Mouse (Mus musculus) intestine, embryonic 15.5 days (tissue): ENCODE data around the gene Gm48552. TPM values are rescaled to one million over a fixed set of nuclear protein-coding genes. Genes with fewer than 3 reads are reported as not detected.

Source experiments
- ATAC-seq: fragments of 200-750 bp; cut with Nextera tagmentation; 2 replicates; pipeline ENCODE4 v1.8.0; 2017; ENCODE audit warnings: moderate TSS enrichment, moderate library complexity
- H3K27ac ChIP-seq: fragments of 300-500 bp; sonication (generic); 2 replicates; pipeline ENCODE4 v1.5.1; 2015; ENCODE audit warnings: mild to moderate bottlenecking, inconsistent platforms
- H3K27me3 ChIP-seq: fragments of 300-500 bp; sonication (generic); replicated peaks from 2 replicates; pipeline ENCODE4 v1.6.1; 2015; ENCODE audit warnings: inconsistent platforms
- H3K36me3 ChIP-seq: fragments of 300-500 bp; sonication (generic); 2 replicates; pipeline ENCODE4 v1.6.1; 2015; ENCODE audit warnings: inconsistent platforms
- H3K4me1 ChIP-seq: fragments of 300-500 bp; sonication (generic); replicated peaks from 2 replicates; pipeline ENCODE4 v1.6.1; 2015; ENCODE audit warnings: inconsistent platforms
- H3K4me2 ChIP-seq: fragments of 300-500 bp; sonication (generic); replicated peaks from 2 replicates; pipeline ENCODE4 v1.6.1; 2015; ENCODE audit warnings: mild to moderate bottlenecking, inconsistent platforms
- H3K4me3 ChIP-seq: fragments of 300-500 bp; sonication (generic); replicated peaks from 2 replicates; pipeline ENCODE4 v1.5.1; 2015; ENCODE audit warnings: inconsistent platforms
- H3K9ac ChIP-seq: fragments of 300-500 bp; sonication (generic); 2 replicates; pipeline ENCODE4 v1.6.1; 2015; ENCODE audit warnings: inconsistent platforms
- H3K9me3 ChIP-seq: fragments of 300-500 bp; sonication (generic); 2 replicates; pipeline ENCODE4 v1.6.1; 2016; ENCODE audit warnings: inconsistent platforms
- WGBS: fragments of 180-500 bp; shearing (Covaris S2); methylation state at CpG from one replicate; pipeline ENCODE4 v1.1.7; 2015; 5-methylcytosine and 5-hydroxymethylcytosine counted together
- polyA plus RNA-seq: library from polyadenylated mRNA; unstranded; fragments of >200 nt; fragmentation: Nextera tagmentation; extraction: Ambion mirVana; gene quantifications from 2 replicates; pipeline ENCODE4 v1.2.1, GENCODE M21; 2015

The Gm48552 gene
- polyA plus RNA-seq, 1 experiment from 2014 or later = 1.4 TPM

DNA sequence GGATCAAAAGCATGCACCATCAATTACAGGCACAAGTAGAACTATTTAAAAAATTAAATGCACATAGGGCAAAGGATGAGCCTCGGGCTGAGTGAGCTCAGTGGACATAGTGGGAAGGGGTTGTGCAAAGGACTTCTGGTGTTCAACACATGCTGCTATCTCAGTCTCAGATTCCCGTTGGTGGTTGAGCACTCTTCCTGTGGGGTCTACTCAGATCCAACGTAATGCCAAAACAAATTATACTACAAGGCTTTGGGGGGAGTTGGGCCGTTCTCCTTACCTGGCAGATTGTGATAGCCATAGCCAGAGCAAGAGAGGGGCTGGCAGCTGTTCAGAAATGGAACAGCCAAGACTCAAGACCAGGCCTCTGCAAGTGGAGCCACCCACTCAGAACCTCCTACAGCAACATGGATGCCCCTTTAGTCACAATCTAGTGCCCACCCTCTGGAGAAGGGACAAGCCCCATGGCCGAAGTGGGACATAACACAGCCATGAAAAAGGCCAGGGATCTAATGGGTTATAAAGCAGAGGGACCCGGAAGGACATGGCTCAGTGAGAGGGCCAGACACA, 8.9 kb upstream of the Gm48552 start:
- H3K27me3 ChIP-seq = no peaks in the 10 kb centered on the region
- H3K4me1 ChIP-seq = peaks cover 19% of the 10 kb centered on the region
- WGBS = 86% methylated on average over 6 of the region's 6 CpGs
- H3K36me3 ChIP-seq = 0 out of 2 replicates have a peak, but pooled peaks cover 5% of the 10 kb centered on the region
- H3K4me2 ChIP-seq = no peak overlapping the region
- no peak for ATAC-seq
- H3K4me3 ChIP-seq = no peak overlapping the region
- H3K9ac ChIP-seq = no peak overlapping the region
- no peak overlapping the region for H3K27ac ChIP-seq
- no peaks in the 10 kb centered on the region for H3K9me3 ChIP-seq

- Histone ChIP-seq H3K9ac (no peak overlapping the region), H3K4me2 (no peak overlapping the region), H3K9me3 (no peaks in the 10 kb centered on the region), H3K27ac (peak overlapping the region; percentile 18; the same call in 1 of the 2 replicates), H3K4me1 (peaks cover 20% of the 10 kb centered on the region), H3K27me3 (no peaks in the 10 kb centered on the region), H3K4me3 (no peak overlapping the region), H3K36me3 (peaks cover 11% of the 10 kb centered on the region)
- peak; percentile 5; the same call in 1 of the 2 replicates for ATAC-seq
- WGBS = 54% methylated on average over 5 of the region's 5 CpGs
Observed at GRCm38 (mm10) chr10:81382039-81382438, 6.8 kb upstream of the Gm48552 start.

- WGBS = 8% methylated on average over 54 of the region's 54 CpGs
- Histone ChIP-seq H3K36me3 (peaks cover 24% of the 10 kb centered on the region), H3K27ac (peak within 1 kb of the TSS; percentile 69), H3K9ac (peak within 1 kb of the TSS; percentile 69), H3K27me3 (no peaks in the 10 kb centered on the region), H3K4me2 (peak within 1 kb of the TSS; percentile 84), H3K9me3 (no peaks in the 10 kb centered on the region), H3K4me3 (peak within 1 kb of the TSS; percentile 76), H3K4me1 (peaks cover 13% of the 10 kb centered on the region)
- peak; percentile 92 for ATAC-seq
Observed at GRCm38 (mm10) chr10:81383802-81384604, 4.8 kb upstream of the Gm48552 start, which contains the start of the genes Dohh and Gm48551. TSS of gene Dohh (plus strand) at chr10:81384428. TSS of gene Gm48551 (plus strand) at chr10:81384466.

- Histone ChIP-seq H3K36me3 (peaks cover 24% of the 10 kb centered on the region), H3K4me3 (peak overlapping the region; percentile 76), H3K4me2 (peak overlapping the region; percentile 84), H3K9ac (peak overlapping the region; percentile 69), H3K27me3 (no peaks in the 10 kb centered on the region), H3K4me1 (peaks cover 15% of the 10 kb centered on the region), H3K9me3 (no peaks in the 10 kb centered on the region), H3K27ac (peak overlapping the region; percentile 69)
- peak; percentile 35 for ATAC-seq
- under 1% methylated on average over 19 of the region's 19 CpGs for WGBS
Observed at GRCm38 (mm10) chr10:81384605-81384982, 4.2 kb upstream of the Gm48552 start.

DNA sequence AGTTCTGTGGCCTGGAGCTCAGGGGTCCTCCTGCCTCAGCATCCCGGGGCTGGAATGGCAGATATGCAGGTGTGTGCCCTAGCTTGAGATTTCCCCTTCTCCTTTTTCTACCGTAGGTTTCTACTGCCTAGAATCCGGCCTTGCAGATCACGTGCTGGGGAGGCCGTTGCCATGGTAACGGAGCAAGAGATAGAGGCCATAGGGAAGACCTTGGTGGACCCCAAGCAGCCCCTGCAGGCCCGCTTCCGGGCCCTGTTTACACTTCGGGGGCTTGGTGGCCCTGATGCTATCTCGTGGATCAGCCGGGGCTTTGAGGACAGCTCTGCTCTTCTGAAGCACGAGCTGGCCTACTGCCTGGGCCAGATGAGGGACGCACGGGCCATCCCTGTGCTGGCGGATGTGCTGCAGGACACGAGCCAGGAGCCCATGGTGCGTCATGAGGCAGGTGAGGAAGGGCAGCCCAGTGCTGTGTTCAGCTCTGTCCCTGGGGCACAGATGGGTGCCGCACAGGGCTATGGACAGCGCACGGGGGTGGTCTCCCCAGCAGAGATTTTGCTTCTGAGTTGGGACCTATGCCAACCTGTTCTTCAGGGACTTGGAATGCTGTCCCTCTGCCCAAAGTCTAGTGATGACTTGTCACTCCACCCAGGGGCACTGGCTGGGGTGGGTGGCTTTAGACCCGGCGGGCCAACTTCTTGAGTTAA, 3.0 kb upstream of the Gm48552 start:
- H3K4me2 ChIP-seq = peak overlapping the region; percentile 84
- H3K27ac ChIP-seq = no peak overlapping the region
- peak overlapping the region; percentile 76 for H3K4me3 ChIP-seq
- H3K9me3 ChIP-seq = no peaks in the 10 kb centered on the region
- H3K9ac ChIP-seq = peak overlapping the region; percentile 69; the same call in 1 of the 2 replicates
- no peak for ATAC-seq
- no peaks in the 10 kb centered on the region for H3K27me3 ChIP-seq
- 67% methylated on average over 22 of the region's 22 CpGs for WGBS
- H3K36me3 ChIP-seq = peaks cover 24% of the 10 kb centered on the region
- peaks cover 17% of the 10 kb centered on the region for H3K4me1 ChIP-seq

- 94% methylated on average over 20 of the region's 20 CpGs for WGBS
- ATAC-seq = no peak
Observed at GRCm38 (mm10) chr10:81387716-81388115, 1.1 kb upstream of the Gm48552 start.

DNA sequence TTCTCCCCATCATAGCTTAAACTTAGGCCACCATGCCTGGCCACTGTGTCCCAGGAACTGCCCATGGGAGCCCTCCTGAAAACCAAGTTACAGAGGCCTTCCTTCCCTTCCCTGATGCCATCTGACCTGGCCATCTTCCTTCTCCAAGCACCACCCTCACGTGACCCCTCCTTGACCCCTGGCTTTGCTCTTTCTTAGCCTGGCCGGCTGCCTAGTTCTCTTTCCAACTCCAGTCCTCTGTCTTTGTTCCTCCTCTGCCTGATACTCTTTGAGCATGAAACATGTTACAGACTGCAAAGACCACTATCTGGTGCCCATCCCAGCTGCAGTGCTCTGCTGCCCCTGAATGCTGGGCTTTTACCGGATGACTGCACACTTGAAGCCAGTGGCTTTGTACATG, 568 bp downstream of the Gm48552 start:
- no peaks in the 10 kb centered on the region for H3K27me3 ChIP-seq
- WGBS = 58% methylated on average over 3 of the region's 3 CpGs
- peak overlapping the region; percentile 5; the same call in 1 of the 2 replicates for H3K9ac ChIP-seq
- 0 out of 2 replicates have a peak overlapping the region, but pooled peaks have one; percentile 4 for H3K27ac ChIP-seq
- peaks cover 24% of the 10 kb centered on the region for H3K36me3 ChIP-seq
- no peak overlapping the region for H3K4me2 ChIP-seq
- H3K4me1 ChIP-seq = peaks cover 31% of the 10 kb centered on the region
- H3K9me3 ChIP-seq = no peaks in the 10 kb centered on the region
- no peak for ATAC-seq
- no peak overlapping the region for H3K4me3 ChIP-seq

More at GRCm38 (mm10) chr10:81387716-81388115, 1.1 kb upstream of the Gm48552 start:
- no peaks in the 10 kb centered on the region for H3K9me3 ChIP-seq
- H3K4me3 ChIP-seq = no peak overlapping the region
- H3K36me3 ChIP-seq = peaks cover 24% of the 10 kb centered on the region
- peaks cover 21% of the 10 kb centered on the region for H3K4me1 ChIP-seq
- H3K27ac ChIP-seq = no peak overlapping the region
- no peaks in the 10 kb centered on the region for H3K27me3 ChIP-seq
- no peak overlapping the region for H3K9ac ChIP-seq
- H3K4me2 ChIP-seq = no peak overlapping the region

- H3K9ac ChIP-seq = peak overlapping the region; percentile 5; the same call in 1 of the 2 replicates
- peaks cover 24% of the 10 kb centered on the region for H3K36me3 ChIP-seq
- H3K4me1 ChIP-seq = peaks cover 29% of the 10 kb centered on the region
- no peak for ATAC-seq
- no peak overlapping the region for H3K4me2 ChIP-seq
- 0 out of 2 replicates have a peak overlapping the region, but pooled peaks have one; percentile 4 for H3K27ac ChIP-seq
- H3K4me3 ChIP-seq = no peak overlapping the region
- H3K9me3 ChIP-seq = no peaks in the 10 kb centered on the region
- WGBS = 62% methylated on average over 23 of the region's 23 CpGs
- no peaks in the 10 kb centered on the region for H3K27me3 ChIP-seq
Observed at GRCm38 (mm10) chr10:81389801-81390677, 1.2 kb downstream of the Gm48552 start.

DNA sequence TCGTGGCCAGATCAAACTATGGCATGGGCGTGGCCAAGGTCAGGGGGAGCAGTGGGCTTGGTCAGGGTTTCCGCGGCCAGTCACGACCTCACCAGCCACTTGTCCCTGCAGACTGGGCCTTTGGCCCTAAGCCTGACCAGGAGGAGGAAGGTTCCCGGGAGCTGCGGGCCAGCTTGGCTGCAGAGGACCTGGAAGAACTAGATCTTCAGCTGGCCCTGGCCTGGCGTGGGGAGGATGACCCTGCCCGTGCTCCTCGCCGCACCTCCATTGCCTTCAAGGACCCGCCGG, 1.8 kb downstream of the Gm48552 start:
- Histone ChIP-seq H3K9ac (no peak overlapping the region), H3K4me1 (peaks cover 23% of the 10 kb centered on the region), H3K4me2 (no peak overlapping the region), H3K27ac (no peak overlapping the region), H3K36me3 (peaks cover 24% of the 10 kb centered on the region), H3K4me3 (no peak overlapping the region), H3K27me3 (no peaks in the 10 kb centered on the region), H3K9me3 (no peaks in the 10 kb centered on the region)
- WGBS = 88% methylated on average over 13 of the region's 13 CpGs
- no peak for ATAC-seq

GRCm38 (mm10) chr10:81392270-81392669, 3.5 kb downstream of the Gm48552 start:
- peak overlapping the region; percentile 84 for H3K27ac ChIP-seq
- peak overlapping the region; percentile 74 for H3K4me2 ChIP-seq
- no peaks in the 10 kb centered on the region for H3K27me3 ChIP-seq
- peaks cover 20% of the 10 kb centered on the region for H3K4me1 ChIP-seq
- H3K9me3 ChIP-seq = no peaks in the 10 kb centered on the region
- H3K4me3 ChIP-seq = no peak overlapping the region
- ATAC-seq = peak; percentile 78
- peaks cover 14% of the 10 kb centered on the region for H3K36me3 ChIP-seq
- H3K9ac ChIP-seq = peak overlapping the region; percentile 26; the same call in 1 of the 2 replicates
- WGBS = 65% methylated on average over 6 of the region's 6 CpGs

- H3K9me3 ChIP-seq = no peaks in the 10 kb centered on the region
- H3K27me3 ChIP-seq = no peaks in the 10 kb centered on the region
- H3K4me1 ChIP-seq = peaks cover 20% of the 10 kb centered on the region
- H3K9ac ChIP-seq = peak within 1 kb of the TSS; percentile 40
- H3K4me2 ChIP-seq = peak within 1 kb of the TSS; percentile 74
- peak within 1 kb of the TSS; percentile 84 for H3K27ac ChIP-seq
- WGBS = 44% methylated on average over 14 of the region's 14 CpGs
- peaks cover 9% of the 10 kb centered on the region for H3K36me3 ChIP-seq
- peak within 1 kb of the TSS; percentile 46 for H3K4me3 ChIP-seq
- peak; percentile 86 for ATAC-seq
Observed at GRCm38 (mm10) chr10:81392781-81393185, 4.0 kb downstream of the Gm48552 start, which contains the start of gene Smim24. TSS of gene Smim24 (plus strand) at chr10:81393051.
